Mouse (Mus musculus) bone marrow, adult 2 months (tissue): Measurements from ENCODE around the gene Hils1.

ENCODE experiments used
- CTCF ChIP-seq: fragments of 200-500 bp; IDR thresholded peaks from 2 replicates; pipeline ENCODE4 v1.5.1; 2011; ENCODE audit warnings: low read length, control low read depth; ENCODE audit not compliant: control insufficient read depth, insufficient read depth
- POLR2A ChIP-seq: fragments of 200-500 bp; IDR thresholded peaks from 2 replicates; pipeline ENCODE4 v1.6.1; 2011; ENCODE audit warnings: low read depth, mild to moderate bottlenecking, control low read depth, low read length, borderline replicate concordance; ENCODE audit not compliant: control insufficient read depth

DNA sequence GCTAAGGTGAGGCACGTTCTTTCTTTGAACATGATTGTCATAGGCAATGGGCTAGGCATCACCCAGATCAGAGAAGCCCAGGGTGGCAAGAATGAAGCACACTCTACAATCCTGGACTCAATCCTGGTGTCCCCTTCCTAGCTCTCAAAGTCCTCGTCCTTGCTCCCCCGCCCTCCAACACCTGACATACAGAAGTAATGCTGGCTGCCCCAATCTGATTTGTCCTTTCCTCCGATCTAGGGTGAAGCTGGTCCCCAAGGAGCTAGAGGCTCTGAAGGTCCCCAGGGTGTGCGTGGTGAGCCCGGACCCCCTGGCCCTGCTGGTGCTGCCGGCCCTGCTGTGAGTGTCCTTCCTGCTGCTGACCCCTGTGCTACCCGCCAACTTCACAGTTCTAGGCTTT lies 25.6 kb upstream of the Hils1 start:
- TF ChIP-seq POLR2A: no peak
- no peak for TF ChIP-seq CTCF
